Mouse (Mus musculus) intestine, embryonic 14.5 days (tissue): Measurements from ENCODE around the gene Nr6a1. TPM values are rescaled to one million over a fixed set of nuclear protein-coding genes. Genes with fewer than 3 reads are reported as not detected.

Source experiments
- ATAC-seq: fragments of 200-750 bp; cut with Nextera tagmentation; replicated peaks from 2 replicates; pipeline ENCODE4 v1.8.0; 2017; ENCODE audit warnings: low read depth, moderate number of reproducible peaks, moderate TSS enrichment, moderate library complexity; ENCODE audit not compliant: low FRiP score, low TSS enrichment
- DNase-seq: peaks from one replicate; pipeline ENCODE4 v3.0.0-alpha.2; 2018; ENCODE audit warnings: low spot score
- H3K27ac ChIP-seq: fragments of 300-500 bp; sonication (generic); 2 replicates; pipeline ENCODE4 v1.5.1; 2014; ENCODE audit warnings: low read depth, mild to moderate bottlenecking, control low read depth
- H3K27me3 ChIP-seq: fragments of 300-500 bp; sonication (generic); replicated peaks from 2 replicates; pipeline ENCODE4 v1.6.1; 2014; ENCODE audit warnings: low read length, control low read depth; ENCODE audit not compliant: control insufficient read depth, insufficient read depth
- H3K36me3 ChIP-seq: fragments of 300-500 bp; sonication (generic); 2 replicates; pipeline ENCODE4 v1.6.1; 2014; ENCODE audit warnings: low read length, control low read depth; ENCODE audit not compliant: control insufficient read depth, insufficient read depth
- H3K4me1 ChIP-seq: fragments of 300-500 bp; sonication (generic); replicated peaks from 2 replicates; pipeline ENCODE4 v1.6.1; 2014; ENCODE audit warnings: low read length, control low read depth, mixed read lengths; ENCODE audit not compliant: control insufficient read depth, insufficient read depth
- H3K4me2 ChIP-seq: fragments of 300-500 bp; sonication (generic); 2 replicates; pipeline ENCODE4 v1.6.1; 2014; ENCODE audit warnings: low read length
- H3K4me3 ChIP-seq: fragments of 300-500 bp; sonication (generic); 2 replicates; pipeline ENCODE4 v1.5.1; 2014; ENCODE audit warnings: low read depth, low read length, control low read depth, mixed read lengths
- H3K9ac ChIP-seq: fragments of 300-500 bp; sonication (generic); 2 replicates; pipeline ENCODE4 v1.6.1; 2014; ENCODE audit warnings: mild to moderate bottlenecking, low read length
- H3K9me3 ChIP-seq: fragments of 300-500 bp; sonication (generic); 2 replicates; pipeline ENCODE4 v1.6.1; 2016; ENCODE audit warnings: low read length, control low read depth; ENCODE audit not compliant: control insufficient read depth
- WGBS: fragments of 180-500 bp; shearing (Covaris S2); extraction: QIAGEN DNeasy Blood & Tissue Kit; methylation state at CpG from one replicate; pipeline ENCODE4 v1.1.7; 2014; 5-methylcytosine and 5-hydroxymethylcytosine counted together
- polyA plus RNA-seq: library from polyadenylated mRNA; unstranded; fragments of >200 nt; fragmentation: Nextera tagmentation; extraction: Ambion mirVana; gene quantifications from 2 replicates; pipeline ENCODE4 v1.2.1, GENCODE M21; 2014

Nr6a1 gene
- polyA plus RNA-seq, 1 experiment from 2014 or later: 2.4 TPM

- ATAC-seq: no peak
- no peak overlapping the region for H3K4me3 ChIP-seq
Measured at GRCm38 (mm10) chr2:38735740-38736139, 191.7 kb downstream of the Nr6a1 start.

GRCm38 (mm10) chr2:38734721-38735120 is 192.8 kb downstream of the Nr6a1 start:
- H3K27me3 ChIP-seq: no peaks in the 10 kb centered on the region
- no peak overlapping the region for H3K4me2 ChIP-seq
- DNase-seq (peak; percentile 34), ATAC-seq (no peak)
- H3K4me1 ChIP-seq: no peaks in the 10 kb centered on the region
- no peak overlapping the region for H3K9ac ChIP-seq
- 62% methylated on average over 5 of the region's 5 CpGs for WGBS
- H3K27ac ChIP-seq: no peak overlapping the region
- H3K36me3 ChIP-seq: no peaks in the 10 kb centered on the region
- H3K9me3 ChIP-seq: no peaks in the 10 kb centered on the region
- no peak overlapping the region for H3K4me3 ChIP-seq

More at GRCm38 (mm10) chr2:38735740-38736139, 191.7 kb downstream of the Nr6a1 start:
- Histone ChIP-seq H3K9me3 (no peaks in the 10 kb centered on the region), H3K27me3 (no peaks in the 10 kb centered on the region), H3K4me1 (no peaks in the 10 kb centered on the region), H3K27ac (no peak overlapping the region), H3K9ac (no peak overlapping the region), H3K36me3 (no peaks in the 10 kb centered on the region), H3K4me2 (no peak overlapping the region)
- DNase-seq: no peak

- Histone ChIP-seq H3K9ac (no peak overlapping the region), H3K4me2 (no peak overlapping the region), H3K9me3 (no peaks in the 10 kb centered on the region), H3K27ac (no peak overlapping the region), H3K4me3 (no peak overlapping the region), H3K27me3 (no peaks in the 10 kb centered on the region), H3K4me1 (no peaks in the 10 kb centered on the region), H3K36me3 (no peaks in the 10 kb centered on the region)
- ATAC-seq (no peak), DNase-seq (peak; percentile 25)
- WGBS: 86% methylated on average over 6 of the region's 6 CpGs
Measured at GRCm38 (mm10) chr2:38730331-38730827, 197.1 kb downstream of the Nr6a1 start.

- Histone ChIP-seq H3K4me2 (no peak overlapping the region), H3K4me1 (no peaks in the 10 kb centered on the region), H3K9ac (no peak overlapping the region), H3K36me3 (no peaks in the 10 kb centered on the region), H3K9me3 (no peaks in the 10 kb centered on the region), H3K27ac (no peak overlapping the region), H3K27me3 (no peaks in the 10 kb centered on the region), H3K4me3 (no peak overlapping the region)
- WGBS: 62% methylated on average over 3 of the region's 3 CpGs
- DNase-seq (peak; percentile 45), ATAC-seq (0 out of 2 replicates have a peak, but pooled peaks have one; percentile 52)
Measured at GRCm38 (mm10) chr2:38725427-38725826, 202.1 kb downstream of the Nr6a1 start.

GRCm38 (mm10) chr2:38723378-38723777 is 204.1 kb downstream of the Nr6a1 start:
- no peak overlapping the region for H3K4me2 ChIP-seq
- H3K27me3 ChIP-seq: no peaks in the 10 kb centered on the region
- no peak overlapping the region for H3K4me3 ChIP-seq
- H3K36me3 ChIP-seq: no peaks in the 10 kb centered on the region
- WGBS: 77% methylated on average over 4 of the region's 4 CpGs
- DNase-seq (no peak), ATAC-seq (no peak)
- no peaks in the 10 kb centered on the region for H3K4me1 ChIP-seq
- H3K9me3 ChIP-seq: no peaks in the 10 kb centered on the region
- H3K27ac ChIP-seq: no peak overlapping the region
- H3K9ac ChIP-seq: no peak overlapping the region

- H3K4me1 ChIP-seq: no peaks in the 10 kb centered on the region
- H3K27ac ChIP-seq: no peak overlapping the region
- no peak overlapping the region for H3K4me2 ChIP-seq
- H3K4me3 ChIP-seq: no peak overlapping the region
- H3K36me3 ChIP-seq: no peaks in the 10 kb centered on the region
- H3K9me3 ChIP-seq: no peaks in the 10 kb centered on the region
- H3K9ac ChIP-seq: no peak overlapping the region
- no peaks in the 10 kb centered on the region for H3K27me3 ChIP-seq
- 0 out of 2 replicates have a peak, but pooled peaks have one; percentile 57 for ATAC-seq
- 51% methylated on average over 4 of the region's 4 CpGs for WGBS
- DNase-seq: no peak
Measured at GRCm38 (mm10) chr2:38722076-38722475, 205.4 kb downstream of the Nr6a1 start.

- Histone ChIP-seq H3K9ac (no peak overlapping the region), H3K4me3 (no peak overlapping the region), H3K4me2 (no peak overlapping the region), H3K36me3 (no peaks in the 10 kb centered on the region), H3K27ac (no peak overlapping the region), H3K4me1 (no peaks in the 10 kb centered on the region), H3K27me3 (no peaks in the 10 kb centered on the region), H3K9me3 (no peaks in the 10 kb centered on the region)
- ATAC-seq (no peak), DNase-seq (no peak)
- WGBS: 93% methylated on average over 2 of the region's 2 CpGs
Measured at GRCm38 (mm10) chr2:38720661-38721060, 206.8 kb downstream of the Nr6a1 start.

- no peaks in the 10 kb centered on the region for H3K9me3 ChIP-seq
- DNase-seq (no peak), ATAC-seq (no peak)
- H3K27me3 ChIP-seq: peaks cover under 1% of the 10 kb centered on the region; the same call in 1 of the 2 replicates
- no peak overlapping the region for H3K9ac ChIP-seq
- H3K4me1 ChIP-seq: no peaks in the 10 kb centered on the region
- H3K27ac ChIP-seq: no peak overlapping the region
- WGBS: 63% methylated on average over 6 of the region's 6 CpGs
- H3K4me3 ChIP-seq: no peak overlapping the region
- H3K36me3 ChIP-seq: no peaks in the 10 kb centered on the region
- no peak overlapping the region for H3K4me2 ChIP-seq
Measured at GRCm38 (mm10) chr2:38719354-38719753, 208.1 kb downstream of the Nr6a1 start.

- 57% methylated on average over 8 of the region's 8 CpGs for WGBS
- Histone ChIP-seq H3K4me3 (no peak overlapping the region), H3K9me3 (no peaks in the 10 kb centered on the region), H3K4me2 (no peak overlapping the region), H3K36me3 (no peaks in the 10 kb centered on the region), H3K9ac (no peak overlapping the region), H3K27me3 (peaks cover 7% of the 10 kb centered on the region), H3K27ac (no peak overlapping the region), H3K4me1 (no peaks in the 10 kb centered on the region)
- ATAC-seq (no peak), DNase-seq (no peak)
Measured at GRCm38 (mm10) chr2:38718676-38719075, 208.8 kb downstream of the Nr6a1 start.
